10 mouse cellular contexts compared by ENCODE assay signal in genomic region chr9:117902239-117902939, GRCm38 (mm10).
DNase-seq lines count a peak whose midpoint lies in the region; ATAC-seq and TF ChIP-seq lines count a peak whose summit lies in the region.
"Had no signal": no experiment of that assay in that cellular context is flagged by ENCODE, and none has a peak within 500 bp of the region (broad histone marks: within the 10 kb centered on the region; RNA-seq: fewer than 3 reads in every experiment).

No protein-coding gene starts in this region.

- no peak for TF ChIP-seq POLR2A in kidney, adult 2 months (IDR thresholded peaks at IDR 0.05; ENCODE audit: low read depth, low read length)

- no peak overlapping the region for H3K27ac ChIP-seq in kidney, adult 2 months (ENCODE audit: insufficient read depth, low read depth, low read length)
- H3K27ac ChIP-seq in lung, embryonic 15.5 days: no peak overlapping the region
- H3K27ac ChIP-seq: forebrain, embryonic 15.5 days; limb, embryonic 13.5 days had no signal

- WGBS in kidney, adult 2 months: 71% methylated on average over 20 of the region's 20 CpGs
- WGBS in lung, embryonic 15.5 days: 71% methylated on average over 20 of the region's 20 CpGs

- CTCF ChIA-PET in Patski (lab: Charles Lee): interaction anchor here (1.0 to 1.4 kb wide), 2 partner anchors 64 to 138 kb away, joined by 5 read pairs; partner anchors contain the start of gene Azi2

- peak; percentile 4 for DNase-seq in kidney, adult 2 months
- no peak for DNase-seq in kidney, postnatal 4 days
- DNase-seq in Patski (ENCODE audit: low read depth, low spot score): no peak
- DNase-seq in splenic B cell, adult 2 months (ENCODE audit: low read depth, low spot score): peak; percentile 65
- DNase-seq in adrenal gland, adult (ENCODE audit: inconsistent age in 2 of 2, low spot score in 1 of 2): no peak
- DNase-seq in right cerebral cortex, adult 2 months (ENCODE audit: low spot score in 2 of 2): no peak
- no peak for DNase-seq in layer of hippocampus, postnatal 25 days (ENCODE audit: extremely low spot score in 1 of 2, low spot score in 1 of 2)

- H3K4me2 ChIP-seq in lung, embryonic 15.5 days: no peak overlapping the region
- H3K4me2 ChIP-seq: forebrain, embryonic 15.5 days; limb, embryonic 13.5 days had no signal

- POLR2A ChIA-PET in Patski (lab: Charles Lee): no interaction called here

- H3K9ac ChIP-seq in lung, embryonic 15.5 days: no peak overlapping the region
- H3K9ac ChIP-seq: forebrain, embryonic 15.5 days; limb, embryonic 13.5 days had no signal

- no peaks in the 10 kb centered on the region for H3K9me3 ChIP-seq in lung, embryonic 15.5 days
- H3K9me3 ChIP-seq: forebrain, embryonic 15.5 days; limb, embryonic 13.5 days had no signal

- ATAC-seq in Patski: peak; percentile 8
- ATAC-seq in lung, embryonic 15.5 days (ENCODE audit: borderline replicate concordance, extremely low read depth, low FRiP score, low TSS enrichment): 0 out of 2 replicates have a peak, but pooled peaks have one; percentile 11
- ATAC-seq: forebrain, embryonic 15.5 days had no signal

- in situ Hi-C loops in Patski (cut with MboI; ENCODE audit: low pct_unique_long_range_greater_than_20kb): no loop called here

- no peak for TF ChIP-seq CTCF in kidney, adult 2 months (conservative IDR thresholded peaks at IDR 0.05; ENCODE audit: insufficient read depth, insufficient read length, low read depth, low read length)
- TF ChIP-seq CTCF in Patski (IDR thresholded peaks at IDR 0.05): no peak

- peak overlapping the region; percentile 11; the same call in 1 of the 2 replicates for H3K4me3 ChIP-seq in kidney, adult 2 months (ENCODE audit: insufficient read depth, low read depth, low read length)
- H3K4me3 ChIP-seq in lung, embryonic 15.5 days: no peak overlapping the region
- H3K4me3 ChIP-seq: forebrain, embryonic 15.5 days; limb, embryonic 13.5 days had no signal

- H3K36me3 ChIP-seq in kidney, adult 2 months (ENCODE audit: control insufficient read depth, insufficient read depth, low read length): no peaks in the 10 kb centered on the region
- no peaks in the 10 kb centered on the region for H3K36me3 ChIP-seq in lung, embryonic 15.5 days
- H3K36me3 ChIP-seq in splenic B cell, adult 2 months (ENCODE audit: control insufficient read depth, insufficient read depth, low read length, poor library complexity, severe bottlenecking): no peaks in the 10 kb centered on the region
- H3K36me3 ChIP-seq: forebrain, embryonic 15.5 days; limb, embryonic 13.5 days had no signal

- H3K27me3 ChIP-seq in kidney, adult 2 months (replicated peaks; ENCODE audit: control insufficient read depth, insufficient read depth, low read length): no peaks in the 10 kb centered on the region
- H3K27me3 ChIP-seq in Patski: peaks cover 5% of the 10 kb centered on the region
- H3K27me3 ChIP-seq in lung, embryonic 15.5 days: no peaks in the 10 kb centered on the region
- no peaks in the 10 kb centered on the region for H3K27me3 ChIP-seq in splenic B cell, adult 2 months (ENCODE audit: control insufficient read depth, insufficient read depth, low read length, poor library complexity, severe bottlenecking)
- H3K27me3 ChIP-seq: forebrain, embryonic 15.5 days; limb, embryonic 13.5 days had no signal

- H3K4me1 ChIP-seq in kidney, adult 2 months (ENCODE audit: control insufficient read depth, insufficient read depth, low read length): no peaks in the 10 kb centered on the region
- H3K4me1 ChIP-seq in lung, embryonic 15.5 days: no peaks in the 10 kb centered on the region
- H3K4me1 ChIP-seq: forebrain, embryonic 15.5 days; limb, embryonic 13.5 days had no signal

Comparison
In these comparisons a context has a peak if more than half of its experiments do, and no peak if none do; other contexts are left out.
1. DNase-seq: peak in kidney, adult 2 months (single experiment) and splenic B cell, adult 2 months (single experiment); none in kidney, postnatal 4 days (0 of 2), Patski (single experiment), adrenal gland, adult (0 of 2), right cerebral cortex, adult 2 months (0 of 2) and layer of hippocampus, postnatal 25 days (0 of 2).